Mouse (Mus musculus) heart, adult 2 months (tissue): ENCODE measurements around the gene Cdk5r1. TPM values are rescaled to one million over a fixed set of nuclear protein-coding genes. Genes with fewer than 3 reads are reported as not detected.

ENCODE experiments used
- DNase-seq, 2 experiments: peaks; one replicate each; pipeline ENCODE4 v3.0.0; 2021
- H3K27ac ChIP-seq: fragments of 200-600 bp; 2 replicates; pipeline ENCODE4 v1.8.1; 2022
- H3K27me3 ChIP-seq: fragments of 200-500 bp; 2 replicates; pipeline ENCODE4 v1.6.1; 2012; ENCODE audit warnings: mild to moderate bottlenecking, low read length, inconsistent platforms, mixed read lengths; ENCODE audit not compliant: control insufficient read depth, insufficient read depth
- H3K36me3 ChIP-seq: fragments of 200-500 bp; 2 replicates; pipeline ENCODE4 v1.6.1; 2012; ENCODE audit warnings: low read length, inconsistent platforms; ENCODE audit not compliant: control insufficient read depth, insufficient read depth
- H3K4me1 ChIP-seq: fragments of 200-500 bp; 2 replicates; pipeline ENCODE4 v1.6.1; 2011; ENCODE audit warnings: low read length; ENCODE audit not compliant: control insufficient read depth, insufficient read depth
- H3K4me3 ChIP-seq: fragments of 200-600 bp; 2 replicates; pipeline ENCODE4 v1.8.1; 2022
- H3K79me2 ChIP-seq: fragments of 200-500 bp; replicated peaks from 2 replicates; pipeline ENCODE4 v1.6.1; 2012; ENCODE audit warnings: mild to moderate bottlenecking, inconsistent platforms, low read length, moderate library complexity, mixed read lengths; ENCODE audit not compliant: control insufficient read depth, insufficient read depth
- H3K9ac ChIP-seq: fragments of 200-500 bp; 2 replicates; pipeline ENCODE4 v1.6.1; 2012; ENCODE audit warnings: low read depth, mild to moderate bottlenecking, control low read depth, inconsistent platforms, low read length, mixed read lengths
- CTCF ChIP-seq: fragments of 200-600 bp; IDR thresholded peaks from 2 replicates; pipeline ENCODE4 v1.8.1; 2022; ENCODE audit warnings: antibody characterized with exemption, mild to moderate bottlenecking, moderate library complexity
- EP300 ChIP-seq: fragments of 200-500 bp; IDR thresholded peaks from 2 replicates; pipeline ENCODE4 v1.6.1; 2011; ENCODE audit warnings: low read depth, low read length, control low read depth; ENCODE audit not compliant: insufficient read depth
- POLR2A ChIP-seq: fragments of 200-500 bp; IDR thresholded peaks from 2 replicates; pipeline ENCODE4 v1.6.1; 2011; ENCODE audit warnings: mild to moderate bottlenecking, low read depth, low read length, control low read depth; ENCODE audit not compliant: insufficient read depth
- WGBS: fragments of 180-500 bp; shearing (Covaris S2); methylation state at CpG from one replicate; pipeline ENCODE4 v1.1.7; 2018; 5-methylcytosine and 5-hydroxymethylcytosine counted together
- intact Hi-C: fragments of 180-260 bp; cut with DNase I; formaldehyde crosslinking; loops from one replicate; pipeline ENCODE4 v1.15.1; 2025
- polyA plus RNA-seq: library from polyadenylated mRNA; depleted of rRNA; stranded (reverse); fragments of >200 nt; gene quantifications from 2 replicates; pipeline ENCODE4 v1.2.3, GENCODE M21; 2012
- total RNA-seq, 2 experiments: library from RNA; stranded (reverse); gene quantifications; 2 replicates each; pipeline ENCODE4 v1.2.3; 2021

Gene Cdk5r1
- total and polyA plus RNA-seq, 3 experiments, result 0.61 to 2.3 (median 0.84) TPM

DNA sequence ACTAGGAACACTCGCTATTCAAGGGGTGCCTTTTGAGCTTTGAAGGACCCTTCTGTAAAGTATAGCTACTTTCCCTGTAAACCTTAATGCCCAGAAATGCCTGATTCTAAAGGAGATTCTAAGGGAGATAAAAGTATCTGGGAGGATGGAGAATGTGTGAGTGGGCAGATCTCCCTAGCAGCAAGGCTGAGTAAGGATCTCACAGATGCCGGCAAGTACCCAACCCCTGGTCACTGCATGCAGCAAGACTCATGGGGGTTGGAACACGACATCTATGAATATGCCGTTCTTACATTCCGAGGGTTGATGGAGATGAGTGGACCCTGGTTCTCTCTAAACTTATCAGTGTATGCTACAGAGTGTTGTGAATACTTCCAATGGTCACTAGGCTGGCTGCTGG is 16.4 kb downstream of the Cdk5r1 start:
- peaks cover 2% of the 10 kb centered on the region for H3K4me1 ChIP-seq
- no peak overlapping the region for H3K9ac ChIP-seq
- intact Hi-C loops, result no loop called here
- WGBS, result 93% methylated on average over 5 of the region's 5 CpGs
- no peaks in the 10 kb centered on the region for H3K36me3 ChIP-seq
- H3K27ac ChIP-seq, result no peak overlapping the region
- H3K27me3 ChIP-seq, result no peaks in the 10 kb centered on the region
- no peaks in the 10 kb centered on the region for H3K79me2 ChIP-seq
- DNase-seq, result no peak
- TF ChIP-seq EP300, result no peak
- no peak for TF ChIP-seq CTCF
- TF ChIP-seq POLR2A, result no peak
- no peak overlapping the region for H3K4me3 ChIP-seq

DNA sequence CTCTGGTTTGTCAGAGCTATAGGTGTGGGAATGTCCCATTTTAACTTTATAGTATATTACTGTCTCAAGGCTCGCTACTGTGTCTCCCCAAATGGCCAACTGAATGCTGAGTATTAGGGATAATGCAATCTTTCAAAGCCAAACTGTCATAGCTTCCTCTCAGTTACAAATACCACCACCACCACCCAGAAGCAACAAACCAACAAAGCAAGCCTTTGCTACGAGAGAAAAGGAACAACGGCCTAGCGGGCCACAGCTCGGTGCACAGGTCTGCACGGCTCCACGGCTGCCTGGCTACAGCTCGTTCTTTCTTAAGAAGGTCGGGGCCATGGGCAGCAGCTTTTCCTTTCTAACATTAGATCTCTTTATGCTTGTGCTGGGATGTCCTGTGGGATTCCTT is 18.0 kb downstream of the Cdk5r1 start:
- peaks cover 8% of the 10 kb centered on the region for H3K4me1 ChIP-seq
- no peak overlapping the region for H3K4me3 ChIP-seq
- TF ChIP-seq POLR2A (no peak), EP300 (no peak), CTCF (no peak)
- no peaks in the 10 kb centered on the region for H3K79me2 ChIP-seq
- DNase-seq, result no peak
- intact Hi-C loops, result no loop called here
- no peaks in the 10 kb centered on the region for H3K36me3 ChIP-seq
- 90% methylated on average over 9 of the region's 9 CpGs for WGBS
- no peaks in the 10 kb centered on the region for H3K27me3 ChIP-seq
- no peak overlapping the region for H3K27ac ChIP-seq
- H3K9ac ChIP-seq, result no peak overlapping the region

DNA sequence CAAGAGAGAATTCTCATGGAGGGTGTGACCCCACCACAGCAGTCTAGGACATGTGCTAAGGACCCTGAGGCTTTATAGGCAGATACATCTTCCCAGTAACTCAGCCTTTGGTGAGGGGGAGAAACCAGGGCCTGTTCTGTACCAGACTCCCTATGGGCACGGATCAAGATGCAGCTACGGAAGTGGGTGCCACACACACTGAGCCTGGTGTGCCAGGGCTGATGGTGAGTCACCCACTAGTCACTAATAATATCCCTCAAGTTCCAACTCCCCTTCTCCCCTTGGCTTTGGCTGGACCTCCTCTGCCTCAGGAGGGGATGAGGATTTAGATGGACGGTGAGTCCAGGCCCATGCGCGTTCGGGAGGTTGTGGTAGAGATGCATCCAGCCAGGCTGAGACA is 19.1 kb downstream of the Cdk5r1 start:
- Histone ChIP-seq H3K9ac (no peak overlapping the region), H3K27me3 (no peaks in the 10 kb centered on the region), H3K4me3 (no peak overlapping the region), H3K79me2 (no peaks in the 10 kb centered on the region), H3K27ac (no peak overlapping the region), H3K4me1 (peaks cover 8% of the 10 kb centered on the region), H3K36me3 (no peaks in the 10 kb centered on the region)
- WGBS, result 86% methylated on average over 6 of the region's 6 CpGs
- no peak for DNase-seq
- TF ChIP-seq EP300 (no peak), CTCF (no peak), POLR2A (no peak)
- intact Hi-C loops, result no loop called here

DNA sequence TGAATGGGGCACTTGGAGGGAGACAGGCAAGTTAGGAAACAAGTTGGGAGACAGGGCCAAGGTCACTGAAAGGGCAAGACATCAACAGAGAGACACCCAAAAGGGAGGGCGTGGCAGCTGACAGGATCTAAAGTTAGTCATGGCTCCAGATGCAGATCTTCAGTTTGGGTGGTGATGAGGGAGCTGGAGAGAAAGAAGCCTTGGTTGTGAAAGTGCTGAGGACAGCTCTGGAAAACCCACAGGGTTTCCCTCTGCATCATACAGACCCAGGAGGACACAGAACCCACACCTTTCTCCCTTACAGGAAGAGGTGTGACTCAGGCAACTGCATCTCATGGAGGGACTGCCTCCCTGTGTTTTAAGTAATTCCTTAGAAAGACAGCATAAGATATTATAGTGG is 19.8 kb downstream of the Cdk5r1 start:
- peaks cover 8% of the 10 kb centered on the region for H3K4me1 ChIP-seq
- H3K27me3 ChIP-seq, result no peaks in the 10 kb centered on the region
- TF ChIP-seq EP300 (no peak), CTCF (no peak), POLR2A (no peak)
- 80% methylated on average over 1 of the region's 1 CpGs for whole genome bisulfite sequencing
- H3K9ac ChIP-seq, result no peak overlapping the region
- intact Hi-C loops, result no loop called here
- no peaks in the 10 kb centered on the region for H3K79me2 ChIP-seq
- no peak overlapping the region for H3K27ac ChIP-seq
- DNase-seq, result no peak
- no peak overlapping the region for H3K4me3 ChIP-seq
- no peaks in the 10 kb centered on the region for H3K36me3 ChIP-seq

DNA sequence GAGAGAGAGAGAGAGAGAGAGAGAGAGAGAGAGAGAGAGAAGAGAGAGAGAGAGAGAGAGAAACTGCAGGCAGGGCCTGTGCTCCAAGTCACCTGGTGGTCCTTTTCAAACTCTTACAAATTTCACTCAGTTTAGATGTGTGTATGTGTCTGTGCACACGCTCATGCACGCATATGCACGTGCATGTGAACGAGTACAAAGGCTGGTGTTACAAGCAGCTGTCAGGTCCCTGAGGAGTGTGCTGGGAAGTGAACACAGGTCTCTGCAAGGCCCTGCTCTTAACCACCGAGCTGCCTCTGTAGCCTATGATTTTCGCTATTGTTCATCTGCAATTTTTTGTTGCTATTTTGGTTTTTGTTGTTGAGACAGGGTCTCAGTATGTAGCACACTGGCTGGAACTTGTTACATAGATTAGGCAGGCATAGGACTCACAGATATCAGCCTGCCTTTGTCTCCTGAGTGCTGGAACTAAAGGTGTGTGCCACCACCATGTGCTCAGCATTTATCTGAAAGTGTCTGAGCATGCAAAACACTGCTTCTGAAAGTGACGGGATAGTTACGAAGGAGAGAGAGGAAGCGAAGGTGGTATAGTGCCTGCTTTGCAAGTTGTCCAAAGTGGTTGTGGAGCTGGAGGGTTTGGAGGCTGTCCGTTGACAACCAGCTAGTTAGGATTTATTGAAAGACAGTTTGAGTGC is 20.5 kb downstream of the Cdk5r1 start:
- H3K36me3 ChIP-seq, result no peaks in the 10 kb centered on the region
- H3K4me3 ChIP-seq, result no peak overlapping the region
- TF ChIP-seq POLR2A (no peak), CTCF (no peak), EP300 (no peak)
- peaks cover 8% of the 10 kb centered on the region for H3K4me1 ChIP-seq
- no peaks in the 10 kb centered on the region for H3K79me2 ChIP-seq
- no peak overlapping the region for H3K9ac ChIP-seq
- no peaks in the 10 kb centered on the region for H3K27me3 ChIP-seq
- WGBS, result 81% methylated on average over 10 of the region's 10 CpGs
- DNase-seq, result no peak
- no peak overlapping the region; the same call in 1 of the 2 replicates for H3K27ac ChIP-seq
- intact Hi-C loops, result no loop called here

DNA sequence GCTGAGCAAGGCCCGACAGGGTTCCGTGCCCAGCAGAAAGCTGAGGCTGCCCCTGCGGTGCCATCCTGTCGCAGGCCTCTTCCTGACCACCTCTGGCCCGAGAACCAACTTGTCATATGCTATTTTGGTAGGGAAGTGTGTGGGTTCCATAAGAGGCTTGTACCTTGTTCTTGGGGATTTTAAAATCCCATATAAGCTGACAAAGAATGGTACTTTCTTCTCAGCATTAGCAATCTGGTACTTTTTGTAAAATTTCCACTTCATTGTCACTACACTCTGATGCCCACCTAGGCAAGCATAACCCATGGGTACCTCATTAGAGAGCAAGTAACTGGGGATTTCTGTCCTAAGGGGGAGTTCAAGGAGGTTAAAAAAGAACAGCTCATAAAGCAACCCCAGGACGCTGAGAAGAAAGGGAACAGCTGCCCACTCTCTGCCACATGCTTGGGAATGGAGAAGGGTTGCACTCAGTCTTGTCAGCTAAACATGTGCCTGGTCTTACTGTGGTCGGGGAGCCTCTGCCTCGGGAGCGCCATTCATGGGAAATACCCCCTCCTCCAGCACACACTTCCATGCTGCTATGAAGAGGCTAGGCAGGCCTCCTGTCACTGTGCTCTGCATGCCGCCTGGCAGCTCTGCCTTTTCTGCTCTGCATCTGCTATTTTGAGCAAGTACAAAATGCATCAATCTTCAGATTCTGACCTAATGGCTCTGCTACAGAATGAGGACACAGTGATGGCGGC is 21.7 kb downstream of the Cdk5r1 start:
- DNase-seq, result no peak
- intact Hi-C loops, result no loop called here
- Histone ChIP-seq H3K27me3 (no peaks in the 10 kb centered on the region), H3K36me3 (no peaks in the 10 kb centered on the region), H3K4me3 (no peak overlapping the region), H3K79me2 (no peaks in the 10 kb centered on the region), H3K9ac (no peak overlapping the region), H3K27ac (peak overlapping the region; percentile 59), H3K4me1 (peaks cover 8% of the 10 kb centered on the region)
- WGBS, result 57% methylated on average over 11 of the region's 11 CpGs
- TF ChIP-seq POLR2A (no peak), CTCF (no peak), EP300 (no peak)
